Mouse (Mus musculus) MEL (cell line): ENCODE data around the gene Zfp874b. TPM values are rescaled to one million over a fixed set of nuclear protein-coding genes. Genes with fewer than 3 reads are reported as not detected.

Experiments used
- DNase-seq: peaks from one replicate; pipeline ENCODE4 v3.0.0; 2011; ENCODE audit warnings: low read depth, low spot score
- H3K27ac ChIP-seq: 2 replicates; pipeline ENCODE4 v1.5.1; 2012; ENCODE audit warnings: low read depth, mild to moderate bottlenecking, control low read depth, low read length, moderate library complexity; ENCODE audit not compliant: control insufficient read depth
- H3K27me3 ChIP-seq, 2 experiments: fragments of 150-350 bp in 1 of 2; sonication (generic) in 1 of 2; 2 replicates each; pipeline ENCODE4 v1.6.1; 2012; ENCODE audit warnings: low read length in 2 of 2, mild to moderate bottlenecking in 2 of 2, improper control_type of control experiment in 1 of 2, moderate library complexity in 1 of 2; ENCODE audit not compliant: insufficient read depth in 2 of 2, control insufficient read depth in 1 of 2
- H3K36me3 ChIP-seq, 2 experiments: 2 replicates each; pipeline ENCODE4 v1.6.1; 2012 to 2014; ENCODE audit warnings: low read length in 2 of 2, improper control_type of control experiment in 1 of 2, inconsistent platforms in 1 of 2, mild to moderate bottlenecking in 1 of 2; ENCODE audit not compliant: insufficient read depth in 2 of 2, control insufficient read depth in 1 of 2
- H3K4me1 ChIP-seq, 2 experiments: fragments of 150-350 bp in 1 of 2; sonication (generic) in 1 of 2; 2 replicates each; pipeline ENCODE4 v1.6.1; 2012; ENCODE audit warnings: low read length in 2 of 2, improper control_type of control experiment in 1 of 2, mild to moderate bottlenecking in 1 of 2; ENCODE audit not compliant: insufficient read depth in 2 of 2, control insufficient read depth in 1 of 2
- H3K4me3 ChIP-seq, 2 experiments: fragments of 150-350 bp in 1 of 2; sonication (generic) in 1 of 2; 2 replicates each; pipeline ENCODE4 v1.5.1; 2012; ENCODE audit warnings: low read depth in 2 of 2, low read length in 2 of 2, mild to moderate bottlenecking in 2 of 2, moderate library complexity in 2 of 2, control low read depth in 1 of 2, improper control_type of control experiment in 1 of 2; ENCODE audit not compliant: control insufficient read depth in 1 of 2, insufficient read depth in 1 of 2
- H3K79me2 ChIP-seq: 2 replicates; pipeline ENCODE4 v1.6.1; 2012; ENCODE audit warnings: mild to moderate bottlenecking, low read length, moderate library complexity; ENCODE audit not compliant: control insufficient read depth, poor library complexity, insufficient read depth
- H3K9ac ChIP-seq: 2 replicates; pipeline ENCODE4 v1.6.1; 2012; ENCODE audit warnings: low read depth, mild to moderate bottlenecking, control low read depth, low read length, moderate library complexity; ENCODE audit not compliant: control insufficient read depth, poor library complexity, severe bottlenecking
- H3K9me3 ChIP-seq: fragments of 150-350 bp; sonication (generic); replicated peaks from 2 replicates; pipeline ENCODE4 v1.6.1; 2012; ENCODE audit warnings: mild to moderate bottlenecking, low read length, improper control_type of control experiment, moderate library complexity; ENCODE audit not compliant: insufficient read depth
- BHLHE40 ChIP-seq: IDR thresholded peaks from 2 replicates; pipeline ENCODE4 v1.6.1; 2012; ENCODE audit warnings: low read depth, mild to moderate bottlenecking, inconsistent platforms, low read length, improper control_type of control experiment, borderline replicate concordance
- EP300 ChIP-seq, 2 experiments: IDR thresholded peaks; 2 replicates each; pipeline ENCODE4 v1.6.1; 2011; ENCODE audit warnings: improper control_type of control experiment in 2 of 2, low read length in 2 of 2, low read depth in 1 of 2, mild to moderate bottlenecking in 1 of 2
- GABPA ChIP-seq: IDR thresholded peaks from 2 replicates; pipeline ENCODE4 v1.6.1; 2012; ENCODE audit warnings: low read depth, mild to moderate bottlenecking, inconsistent platforms, low read length, improper control_type of control experiment, moderate library complexity
- GATA1 ChIP-seq: IDR thresholded peaks from 2 replicates; pipeline ENCODE4 v1.6.1; 2011; ENCODE audit warnings: low read depth, low read length, improper control_type of control experiment
- KAT2A ChIP-seq: conservative IDR thresholded peaks from 2 replicates; pipeline ENCODE4 v1.6.1; 2012; ENCODE audit warnings: low read depth, low read length, improper control_type of control experiment, inconsistent platforms
- MAFK ChIP-seq: IDR thresholded peaks from 2 replicates; pipeline ENCODE4 v1.6.1; 2011; ENCODE audit warnings: low read depth, mild to moderate bottlenecking, low read length, improper control_type of control experiment, borderline replicate concordance
- MAX ChIP-seq: IDR thresholded peaks from 2 replicates; pipeline ENCODE4 v1.6.1; 2011; ENCODE audit warnings: low read length, improper control_type of control experiment
- MEF2A ChIP-seq: IDR thresholded peaks from 2 replicates; pipeline ENCODE4 v1.6.1; 2014; ENCODE audit warnings: low read depth, mild to moderate bottlenecking, inconsistent platforms, low read length, improper control_type of control experiment; ENCODE audit not compliant: poor library complexity, insufficient replicate concordance, severe bottlenecking; ENCODE audit errors: extremely low read depth
- MXI1 ChIP-seq: IDR thresholded peaks from 2 replicates; pipeline ENCODE4 v1.6.1; 2011; ENCODE audit warnings: mild to moderate bottlenecking, low read depth, low read length, improper control_type of control experiment
- MYC ChIP-seq: IDR thresholded peaks from 2 replicates; pipeline ENCODE4 v1.6.1; 2011; ENCODE audit warnings: low read depth, mild to moderate bottlenecking, low read length, improper control_type of control experiment, moderate library complexity
- NELFE ChIP-seq: IDR thresholded peaks from 2 replicates; pipeline ENCODE4 v1.6.1; 2011; ENCODE audit warnings: low read depth, low read length, improper control_type of control experiment
- POLR2A ChIP-seq, 2 experiments: IDR thresholded peaks; 2 replicates each; pipeline ENCODE4 v1.6.1; 2011 to 2012; ENCODE audit warnings: low read length in 2 of 2, mild to moderate bottlenecking in 2 of 2, control low read depth in 1 of 2, improper control_type of control experiment in 1 of 2, low read depth in 1 of 2, moderate library complexity in 1 of 2; ENCODE audit not compliant: control insufficient read depth in 1 of 2, insufficient read depth in 1 of 2, poor library complexity in 1 of 2
- POLR2AphosphoS2 ChIP-seq: IDR thresholded peaks from 2 replicates; pipeline ENCODE4 v1.6.1; 2011; ENCODE audit warnings: low read length, improper control_type of control experiment
- RAD21 ChIP-seq: IDR thresholded peaks from 2 replicates; pipeline ENCODE4 v1.6.1; 2011; ENCODE audit warnings: mild to moderate bottlenecking, low read depth, low read length, improper control_type of control experiment
- RCOR1 ChIP-seq: IDR thresholded peaks from 2 replicates; pipeline ENCODE4 v1.6.1; 2012; ENCODE audit warnings: low read depth, mild to moderate bottlenecking, inconsistent platforms, low read length, improper control_type of control experiment
- SIN3A ChIP-seq: IDR thresholded peaks from 2 replicates; pipeline ENCODE4 v1.6.1; 2012; ENCODE audit warnings: low read length, improper control_type of control experiment, inconsistent platforms
- SMC3 ChIP-seq: IDR thresholded peaks from 2 replicates; pipeline ENCODE4 v1.6.1; 2011; ENCODE audit warnings: low read depth, low read length, improper control_type of control experiment
- TBP ChIP-seq: IDR thresholded peaks from 2 replicates; pipeline ENCODE4 v1.8.0; 2011; ENCODE audit warnings: low read depth, low read length, improper control_type of control experiment
- USF1 ChIP-seq: IDR thresholded peaks from 2 replicates; pipeline ENCODE4 v1.6.1; 2014; ENCODE audit warnings: low read depth, mild to moderate bottlenecking, inconsistent platforms, low read length, improper control_type of control experiment, moderate library complexity
- ZC3H11A ChIP-seq: IDR thresholded peaks from 2 replicates; pipeline ENCODE4 v1.6.1; 2012; ENCODE audit warnings: low read depth, mild to moderate bottlenecking, inconsistent platforms, low read length, improper control_type of control experiment
- polyA plus RNA-seq, 2 experiments: library from polyadenylated mRNA; stranded (reverse) in 1 of 2; unstranded in 1 of 2; fragments of >175 nt in 1 of 2; fragments of >200 nt in 1 of 2; gene quantifications; 2 replicates each; pipeline versions ENCODE4 v1.2.1 to v1.2.4; 2012; ENCODE audit warnings: low replicate concordance in 2 of 2, low read depth in 1 of 2; ENCODE audit not compliant: insufficient read length in 2 of 2, insufficient read depth in 1 of 2, missing spikeins in 1 of 2
- total RNA-seq: library from RNA; depleted of rRNA; stranded (reverse); fragments of 300-350 nt; gene quantifications from 2 replicates; pipeline ENCODE4 v1.2.3, GENCODE M21; 2012

Gene Zfp874b
- total and polyA plus RNA-seq, 3 experiments = 3.5 to 4.4 TPM; not detected in 1

GRCm38 (mm10) chr13:67527049-67527730 is 43.1 kb upstream of the Zfp874b start:
- H3K4me3 ChIP-seq = peak overlapping the region; percentile 72 to 97
- H3K4me1 ChIP-seq = peaks cover 0 to 4% of the 10 kb centered on the region in 2 experiments; a peak in 1 of 4 replicates
- peak overlapping the region; percentile 36 for H3K27ac ChIP-seq
- H3K9ac ChIP-seq = peak overlapping the region; percentile 59
- peaks cover 21% of the 10 kb centered on the region for H3K79me2 ChIP-seq
- H3K27me3 ChIP-seq = no peaks in the 10 kb centered on the region
- H3K9me3 ChIP-seq = no peaks in the 10 kb centered on the region
- peak; percentile 75; the same call in 1 of the 2 replicates for TF ChIP-seq MYC
- TF ChIP-seq TBP = no peak
- peak; percentile 77 for TF ChIP-seq MAX
- no peak for TF ChIP-seq GABPA
- TF ChIP-seq NELFE = no peak
- TF ChIP-seq MXI1 = peak; percentile 77
- TF ChIP-seq POLR2AphosphoS2 = no peak
- TF ChIP-seq GATA1 = peak; percentile 40; the same call in 1 of the 2 replicates
- peak; percentile 57 for TF ChIP-seq RCOR1
- TF ChIP-seq EP300 (IDR thresholded peaks at IDR 0.05; ENCODE audit: low read depth in 1 of 2, low read length in 2 of 2) = peak; percentile 24 to 41; a peak in 2 of 4 replicates
- TF ChIP-seq BHLHE40 = 0 out of 2 replicates have a peak, but pooled peaks have one; percentile 11
- no peak for TF ChIP-seq KAT2A
- peak; percentile 50 for TF ChIP-seq SIN3A
- no peak for TF ChIP-seq ZC3H11A
- TF ChIP-seq RAD21 = no peak
- no peak for TF ChIP-seq SMC3
- TF ChIP-seq MAFK = no peak
- TF ChIP-seq POLR2A (IDR thresholded peaks at IDR 0.05; ENCODE audit: control insufficient read depth in 1 of 2, insufficient read depth in 1 of 2, low read depth in 1 of 2, low read length in 2 of 2, poor library complexity in 1 of 2) = no peak
- TF ChIP-seq MEF2A = no peak
- no peak for TF ChIP-seq USF1
- peaks cover 0 to 9% of the 10 kb centered on the region in 2 experiments; a peak in 2 of 4 replicates for H3K36me3 ChIP-seq
- peak; percentile 70 for DNase-seq
